Mouse (Mus musculus) megakaryocyte, embryonic 14.5 days (primary cell): ENCODE results near the gene Pitpnc1.

Source experiments
- FLI1 ChIP-seq: IDR thresholded peaks from 2 replicates; pipeline ENCODE4 v1.6.1; 2012; ENCODE audit warnings: low read length, inconsistent platforms, mixed read lengths
- GATA1 ChIP-seq: IDR thresholded peaks from 3 replicates; pipeline ENCODE4 v1.6.1; 2012; ENCODE audit warnings: mixed read lengths, low read length, inconsistent platforms, borderline replicate concordance

- TF ChIP-seq GATA1 = no peak
- no peak for TF ChIP-seq FLI1
Measured at GRCm38 (mm10) chr11:107446650-107447049, 23.8 kb downstream of the Pitpnc1 start.
